Mouse (Mus musculus): ENCODE measurements around the gene Rad9a.

The Rad9a gene

GRCm38 (mm10) chr19:4194776-4195650, 6.4 kb downstream of the Rad9a start:
- no peak for ATAC-seq (ENCODE audit: insufficient number of reproducible peaks, low FRiP score, low TSS enrichment)

DNA sequence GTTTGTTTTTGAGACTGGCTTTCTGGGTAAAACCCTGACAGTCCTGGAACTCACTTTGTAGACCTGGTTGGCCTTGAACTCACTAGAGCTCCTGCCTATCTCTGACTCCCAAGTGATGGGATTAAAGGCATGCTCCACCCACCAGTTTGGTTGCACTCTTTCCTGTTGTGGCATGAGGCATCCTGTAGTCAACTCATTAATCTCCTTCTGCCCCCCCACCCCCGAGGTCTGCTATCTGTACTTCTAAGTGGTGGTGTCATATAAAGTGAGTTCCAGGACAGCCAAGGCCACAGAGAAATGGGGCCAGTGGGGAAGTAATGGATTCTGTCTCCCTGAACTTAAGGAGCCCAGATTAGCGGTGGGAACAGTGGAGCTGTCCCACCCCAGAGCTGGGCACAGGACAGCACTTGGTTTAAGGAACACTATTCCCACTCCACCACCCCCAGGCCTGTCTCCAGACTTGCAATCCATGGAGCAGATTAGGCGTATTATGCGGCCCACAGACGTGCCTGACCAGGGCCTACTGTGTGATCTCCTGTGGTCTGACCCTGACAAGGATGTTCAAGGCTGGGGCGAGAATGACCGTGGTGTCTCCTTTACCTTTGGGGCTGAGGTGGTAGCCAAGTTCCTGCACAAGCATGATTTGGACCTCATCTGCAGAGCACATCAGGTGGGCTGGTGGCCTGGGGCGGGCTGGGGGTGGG, 7.3 kb downstream of the Rad9a start:
- ATAC-seq (ENCODE audit: insufficient number of reproducible peaks, low FRiP score, low TSS enrichment): no peak

- no peak for ATAC-seq (ENCODE audit: insufficient number of reproducible peaks, low FRiP score, low TSS enrichment)
Observed at GRCm38 (mm10) chr19:4193129-4193528, 8.3 kb downstream of the Rad9a start.

DNA sequence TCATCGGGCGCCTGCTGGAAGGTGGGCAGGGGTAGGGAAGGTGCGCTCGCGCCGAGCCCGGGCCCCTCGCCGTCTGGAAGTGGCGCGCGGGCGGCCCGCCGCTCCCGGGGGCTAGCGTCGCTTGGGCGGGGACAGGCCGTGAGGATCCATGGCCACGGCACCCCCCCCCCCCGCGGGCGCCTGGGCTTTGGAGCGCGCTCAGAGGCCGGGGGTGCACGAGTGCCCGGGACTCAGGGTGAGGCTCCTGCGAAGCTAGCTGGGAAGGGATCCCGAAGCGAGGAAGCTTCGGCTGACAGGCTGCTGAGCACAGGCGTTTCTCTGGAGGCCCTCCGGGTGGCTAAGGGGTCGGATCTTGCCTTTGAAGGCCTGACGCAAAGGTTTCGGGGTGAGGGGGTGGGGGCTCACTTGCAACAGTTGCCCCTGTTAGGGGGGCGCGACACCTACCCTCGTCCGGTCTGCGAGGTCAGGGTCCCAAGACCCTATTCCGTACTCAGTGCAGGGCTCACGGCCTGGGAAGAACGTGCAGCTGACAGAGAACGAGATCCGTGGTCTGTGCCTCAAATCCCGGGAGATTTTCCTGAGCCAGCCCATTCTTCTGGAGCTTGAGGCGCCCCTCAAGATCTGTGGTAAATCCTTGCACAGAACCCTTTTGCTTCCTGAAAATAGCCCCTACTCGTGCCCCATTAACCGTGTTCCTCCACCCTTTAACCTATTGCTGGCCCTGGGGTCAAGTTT, 9.0 kb downstream of the Rad9a start:
- no peak for ATAC-seq (ENCODE audit: insufficient number of reproducible peaks, low FRiP score, low TSS enrichment)

DNA sequence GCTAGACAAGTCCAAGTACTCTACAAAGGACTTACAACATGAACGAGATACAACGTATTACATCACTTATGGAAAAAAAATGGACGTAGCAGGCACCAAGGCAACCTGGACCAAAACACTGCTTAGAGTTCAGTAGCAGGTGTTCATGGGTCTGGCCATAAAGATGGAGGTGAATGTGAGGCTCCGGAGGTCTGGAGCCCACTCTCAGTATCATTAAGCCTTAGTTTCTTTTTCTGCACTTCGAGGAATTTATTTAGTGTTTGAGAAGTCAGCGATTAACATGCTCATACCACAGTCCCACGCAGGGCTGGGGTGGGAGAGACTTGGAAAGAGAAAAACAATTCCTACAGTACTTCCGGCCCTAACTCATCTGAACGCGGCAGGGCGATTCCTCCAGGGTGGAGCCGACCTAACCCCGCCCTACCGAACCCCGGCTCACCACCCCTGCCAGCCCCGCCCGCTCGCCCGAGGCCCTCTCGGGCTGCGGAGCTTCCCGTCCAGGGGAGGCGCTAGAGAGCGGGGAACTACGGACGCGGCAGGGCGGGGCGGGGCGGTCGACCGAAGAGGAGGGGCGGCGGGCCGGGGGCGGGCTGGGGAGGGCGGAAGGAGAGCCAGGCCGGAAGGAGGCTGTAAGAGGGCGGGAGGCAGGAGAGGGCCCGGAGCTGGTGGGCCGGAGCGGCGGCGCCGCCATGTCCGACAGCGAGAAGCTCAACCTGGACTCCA, 9.8 kb downstream of the Rad9a start, which contains the start of gene Ppp1ca:
Gene Ppp1ca (plus strand): TSS at position 538 of the 723 bp plus-strand sequence.
- ATAC-seq (ENCODE audit: insufficient number of reproducible peaks, low FRiP score, low TSS enrichment): peak; percentile 70

DNA sequence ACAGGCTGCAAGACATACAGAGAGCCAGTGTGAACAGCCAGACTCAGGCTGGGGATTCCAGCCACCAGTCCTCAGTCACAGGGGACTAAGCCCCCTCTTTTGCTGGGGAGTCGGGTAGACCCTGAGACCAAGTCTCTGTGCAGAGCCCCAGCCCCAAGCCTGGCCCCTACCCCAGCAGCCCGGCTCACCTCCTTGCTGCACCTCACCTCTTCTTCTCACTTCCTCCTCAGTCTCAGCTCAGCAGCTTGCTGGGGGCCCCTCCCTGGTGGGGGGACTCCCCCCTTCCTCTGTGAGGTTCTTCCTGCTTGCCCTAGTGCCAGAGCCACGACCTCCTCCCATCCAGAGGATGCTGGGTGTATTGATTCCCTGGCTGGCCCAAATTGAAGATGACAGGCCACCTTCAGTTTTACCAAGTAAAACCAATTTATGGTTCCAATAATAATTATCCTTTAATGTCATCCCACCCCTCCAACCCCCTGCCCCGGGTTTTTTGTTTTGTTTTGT, 10.6 kb downstream of the Rad9a start, which contains the start of gene Tbc1d10c:
Gene Tbc1d10c (minus strand): TSS at position 454 of the 504 bp plus-strand sequence.
- no peak for ATAC-seq (ENCODE audit: insufficient number of reproducible peaks, low FRiP score, low TSS enrichment)

- ATAC-seq (ENCODE audit: insufficient number of reproducible peaks, low FRiP score, low TSS enrichment): no peak
Observed at GRCm38 (mm10) chr19:4189051-4189620, 12.3 kb downstream of the Rad9a start.

DNA sequence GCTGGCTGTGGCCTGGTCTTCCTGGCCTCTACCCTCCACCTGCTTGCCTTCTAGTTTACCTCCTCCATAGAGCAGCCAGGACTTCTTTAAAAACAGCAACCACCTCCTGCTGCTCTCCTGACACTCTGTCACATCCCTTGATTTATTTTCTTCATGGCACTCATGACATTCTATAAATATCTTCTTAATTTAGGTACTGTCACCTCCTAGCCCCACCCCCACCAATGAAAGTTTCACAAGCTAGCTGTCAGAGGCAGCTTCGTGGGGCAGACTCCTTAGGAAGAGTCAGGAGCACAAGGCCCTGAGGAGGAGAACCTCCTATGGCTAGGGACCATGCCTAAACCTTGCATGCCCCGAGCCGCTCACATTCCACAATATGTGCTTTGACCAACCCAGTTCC, 14.2 kb downstream of the Rad9a start:
- ATAC-seq (ENCODE audit: insufficient number of reproducible peaks, low FRiP score, low TSS enrichment): no peak

- no peak for ATAC-seq (ENCODE audit: insufficient number of reproducible peaks, low FRiP score, low TSS enrichment)
Observed at GRCm38 (mm10) chr19:4184976-4185975, 16.2 kb downstream of the Rad9a start.

DNA sequence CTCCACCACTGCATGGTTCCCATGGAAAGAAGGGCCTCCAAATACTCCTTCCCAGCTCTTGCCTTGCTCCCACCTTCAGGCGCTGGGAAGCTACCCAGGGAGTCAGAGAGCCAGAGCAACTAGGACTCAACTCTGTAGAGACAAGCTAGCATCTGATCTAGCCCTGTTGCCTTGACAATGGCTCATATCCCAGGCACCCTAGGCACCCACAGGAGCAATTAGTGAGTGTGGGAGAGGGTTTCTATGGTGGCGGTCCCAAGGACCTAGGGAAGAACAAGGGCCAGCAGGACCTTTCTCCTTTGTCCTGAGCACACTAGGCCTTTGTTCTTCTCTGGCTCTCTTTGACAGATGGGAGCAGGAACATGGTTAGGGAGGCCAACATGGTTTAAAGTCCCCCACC, 17.8 kb downstream of the Rad9a start:
- ATAC-seq (ENCODE audit: insufficient number of reproducible peaks, low FRiP score, low TSS enrichment): no peak

DNA sequence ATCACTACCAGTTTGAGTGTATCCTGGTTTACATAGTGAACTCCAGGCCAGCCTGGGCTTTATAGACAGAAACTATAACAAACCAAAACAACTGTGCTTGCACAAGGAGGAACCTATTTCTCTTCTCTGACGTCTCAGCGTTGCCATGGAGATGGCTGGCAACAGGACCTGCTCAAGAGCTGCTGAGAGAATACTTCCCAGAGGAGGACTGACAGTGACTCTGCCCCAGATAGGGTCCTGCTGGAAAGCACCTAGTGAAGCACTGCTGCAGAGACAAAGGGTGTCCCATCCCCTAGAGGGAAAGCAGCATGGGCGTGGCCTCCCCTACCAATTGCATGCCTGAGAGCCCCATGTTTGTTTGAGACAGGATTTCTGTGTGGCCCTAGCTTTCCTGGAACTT, 19.6 kb downstream of the Rad9a start:
- no peak for ATAC-seq (ENCODE audit: insufficient number of reproducible peaks, low FRiP score, low TSS enrichment)

- ATAC-seq (ENCODE audit: insufficient number of reproducible peaks, low FRiP score, low TSS enrichment): no peak
Observed at GRCm38 (mm10) chr19:4180411-4180810, 21.1 kb downstream of the Rad9a start.

DNA sequence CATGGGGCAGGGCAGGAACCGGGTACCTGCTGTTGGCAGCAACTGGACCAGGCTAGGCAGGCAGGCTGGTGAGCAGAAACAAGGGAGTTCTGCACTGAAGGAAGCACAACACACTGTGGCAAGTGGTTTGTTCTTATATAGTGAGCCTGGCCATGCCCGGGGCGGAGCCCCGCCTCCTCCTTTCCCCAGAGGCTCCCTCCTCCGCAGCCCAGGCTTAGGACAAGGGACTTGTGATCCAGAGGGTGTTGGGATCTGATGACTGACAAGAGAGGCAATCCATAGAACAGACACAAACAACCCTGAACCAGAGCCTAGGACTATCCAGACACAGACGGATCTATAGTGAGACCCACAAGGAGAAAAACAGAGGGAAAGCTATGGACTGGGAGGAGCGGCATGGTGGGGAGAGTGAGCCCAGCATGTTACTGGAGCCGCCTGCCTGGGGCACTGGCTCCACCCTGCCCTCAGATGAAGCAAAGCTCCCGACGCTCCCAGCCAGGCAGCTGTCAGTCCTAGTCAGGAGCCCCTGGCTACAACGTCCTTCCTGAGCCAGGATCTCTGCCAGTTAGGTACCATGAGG, 26.0 kb downstream of the Rad9a start, which contains the start of gene Carns1:
Gene Carns1 (minus strand): TSS at position 112 of the 580 bp plus-strand sequence.
- no peak for ATAC-seq (ENCODE audit: insufficient number of reproducible peaks, low FRiP score, low TSS enrichment)

GRCm38 (mm10) chr19:4172925-4173324, 28.5 kb downstream of the Rad9a start:
- ATAC-seq (ENCODE audit: insufficient number of reproducible peaks, low FRiP score, low TSS enrichment): no peak

- no peak for ATAC-seq (ENCODE audit: insufficient number of reproducible peaks, low FRiP score, low TSS enrichment)
Observed at GRCm38 (mm10) chr19:4171393-4172290, 29.8 kb downstream of the Rad9a start.

DNA sequence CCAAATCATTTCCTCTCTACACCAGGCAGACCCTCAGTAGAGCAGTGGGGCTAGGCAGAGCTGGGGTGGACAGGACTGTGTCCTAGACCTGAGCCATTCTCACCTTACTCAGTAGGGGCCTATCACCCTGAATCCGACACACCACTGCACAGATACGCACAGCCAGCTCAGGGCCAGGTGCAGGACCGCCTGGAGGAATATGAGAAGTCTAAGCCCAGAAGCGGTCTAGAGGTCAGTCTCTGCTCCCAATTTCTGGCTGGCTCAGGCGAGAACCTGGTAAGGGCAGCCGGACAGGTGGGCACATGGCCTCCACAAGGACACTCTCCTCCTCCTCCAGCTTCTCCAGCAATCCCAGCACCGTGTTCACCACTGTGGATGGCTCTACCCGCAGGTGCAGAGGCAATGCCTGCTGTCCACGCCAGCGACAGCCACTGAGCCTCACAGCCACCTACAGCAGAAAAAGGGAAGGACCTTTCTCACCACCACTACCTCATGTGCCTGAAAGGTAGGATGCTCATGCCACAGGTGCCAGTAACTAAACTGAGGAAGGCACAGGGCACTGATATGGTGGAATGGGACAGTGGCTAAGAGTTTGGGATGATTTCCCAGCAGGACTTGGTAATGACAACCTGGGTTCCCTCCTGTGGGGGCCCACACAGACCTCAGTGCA, 30.6 kb downstream of the Rad9a start:
- ATAC-seq (ENCODE audit: insufficient number of reproducible peaks, low FRiP score, low TSS enrichment): no peak
